Mouse (Mus musculus): ENCODE data around the gene Urgcp. TPM values are rescaled to one million over a fixed set of nuclear protein-coding genes. Genes with fewer than 3 reads are reported as not detected.

The Urgcp gene
- polyA plus RNA-seq, 1 experiment from 2014 or later = 23.3 TPM

DNA sequence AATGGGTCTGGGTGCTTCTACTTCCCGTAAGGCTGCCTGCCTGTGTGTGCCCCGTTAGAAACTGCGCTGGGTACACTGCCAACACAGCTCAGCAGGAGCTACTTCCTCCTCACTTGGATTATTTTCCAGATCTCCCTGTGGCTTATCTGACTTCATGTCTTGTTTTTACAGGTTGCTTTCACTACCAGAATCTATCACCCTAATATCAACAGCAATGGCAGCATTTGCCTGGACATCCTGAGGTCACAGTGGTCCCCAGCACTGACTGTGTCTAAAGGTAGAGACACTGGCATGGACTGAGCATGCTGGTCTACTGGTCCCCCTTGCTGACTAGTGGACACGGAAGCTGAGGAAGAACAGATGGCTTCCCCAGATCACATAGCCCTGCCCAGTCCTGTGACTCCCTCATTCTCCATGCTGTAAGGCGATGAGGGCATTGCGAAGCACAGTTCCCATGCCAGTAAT is 17.9 kb upstream of the Urgcp start:
- no peaks in the 10 kb centered on the region for H3K4me1 ChIP-seq
- no peak overlapping the region for H3K4me2 ChIP-seq
- H3K27ac ChIP-seq = no peak overlapping the region
- WGBS = 91% methylated on average over 6 of the region's 6 CpGs
- no peak overlapping the region for H3K4me3 ChIP-seq (replicated peaks)
- H3K27me3 ChIP-seq = no peaks in the 10 kb centered on the region
- H3K9ac ChIP-seq = no peak overlapping the region
- no peak for ATAC-seq (replicated peaks; ENCODE audit: low FRiP score)
- H3K9me3 ChIP-seq (replicated peaks) = no peaks in the 10 kb centered on the region
- H3K36me3 ChIP-seq = peaks cover 18% of the 10 kb centered on the region

DNA sequence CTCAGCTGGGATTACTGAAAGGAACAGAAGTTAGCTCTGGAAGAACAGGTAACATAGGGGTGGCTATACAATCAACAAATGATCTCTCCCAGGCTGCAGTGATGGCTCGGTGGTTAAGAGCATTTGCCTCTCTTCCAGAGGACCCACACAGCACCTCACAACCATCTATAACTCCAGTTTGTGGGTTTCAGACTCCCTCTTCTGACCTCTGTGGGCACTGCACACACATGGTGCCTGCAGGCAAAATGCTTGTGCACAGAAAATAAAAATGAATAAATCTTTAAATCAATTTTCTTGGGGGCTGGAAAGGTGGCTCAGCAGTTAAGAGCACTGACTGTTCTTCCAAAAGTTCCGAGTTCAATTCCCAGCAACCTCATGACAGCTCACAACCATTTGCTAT is 16.3 kb upstream of the Urgcp start:
- ATAC-seq (replicated peaks; ENCODE audit: low FRiP score) = no peak
- no peak overlapping the region for H3K4me2 ChIP-seq
- H3K4me1 ChIP-seq = no peaks in the 10 kb centered on the region
- H3K36me3 ChIP-seq = peaks cover 15% of the 10 kb centered on the region
- H3K9ac ChIP-seq = no peak overlapping the region
- H3K27me3 ChIP-seq = no peaks in the 10 kb centered on the region
- 74% methylated on average over 2 of the region's 2 CpGs for WGBS
- no peaks in the 10 kb centered on the region for H3K9me3 ChIP-seq (replicated peaks)
- no peak overlapping the region for H3K27ac ChIP-seq
- H3K4me3 ChIP-seq (replicated peaks) = no peak overlapping the region

- H3K4me3 ChIP-seq (replicated peaks) = no peak overlapping the region
- H3K36me3 ChIP-seq = peaks cover 21% of the 10 kb centered on the region
- H3K4me2 ChIP-seq = no peak overlapping the region
- no peak for ATAC-seq (replicated peaks; ENCODE audit: low FRiP score)
- H3K9ac ChIP-seq = no peak overlapping the region
- H3K4me1 ChIP-seq = peaks cover 5% of the 10 kb centered on the region
- WGBS = 87% methylated on average over 6 of the region's 6 CpGs
- no peaks in the 10 kb centered on the region for H3K9me3 ChIP-seq (replicated peaks)
- no peaks in the 10 kb centered on the region for H3K27me3 ChIP-seq
- H3K27ac ChIP-seq = no peak overlapping the region
Observed at GRCm38 (mm10) chr11:5766019-5766418, 3.8 kb upstream of the Urgcp start.

- H3K4me3 ChIP-seq (replicated peaks) = peak overlapping the region; percentile 85
- peaks cover 14% of the 10 kb centered on the region for H3K4me1 ChIP-seq
- H3K27ac ChIP-seq = peak overlapping the region; percentile 99
- peaks cover 7% of the 10 kb centered on the region; the same call in 1 of the 2 replicates for H3K36me3 ChIP-seq
- H3K27me3 ChIP-seq = no peaks in the 10 kb centered on the region
- peak; percentile 20; the same call in 1 of the 2 replicates for ATAC-seq (replicated peaks; ENCODE audit: low FRiP score)
- peak overlapping the region; percentile 73 for H3K4me2 ChIP-seq
- H3K9ac ChIP-seq = peak overlapping the region; percentile 90
- no peaks in the 10 kb centered on the region for H3K9me3 ChIP-seq (replicated peaks)
- 13% methylated on average over 6 of the region's 6 CpGs for WGBS
Observed at GRCm38 (mm10) chr11:5762633-5762982, 432 bp upstream of the Urgcp start.

DNA sequence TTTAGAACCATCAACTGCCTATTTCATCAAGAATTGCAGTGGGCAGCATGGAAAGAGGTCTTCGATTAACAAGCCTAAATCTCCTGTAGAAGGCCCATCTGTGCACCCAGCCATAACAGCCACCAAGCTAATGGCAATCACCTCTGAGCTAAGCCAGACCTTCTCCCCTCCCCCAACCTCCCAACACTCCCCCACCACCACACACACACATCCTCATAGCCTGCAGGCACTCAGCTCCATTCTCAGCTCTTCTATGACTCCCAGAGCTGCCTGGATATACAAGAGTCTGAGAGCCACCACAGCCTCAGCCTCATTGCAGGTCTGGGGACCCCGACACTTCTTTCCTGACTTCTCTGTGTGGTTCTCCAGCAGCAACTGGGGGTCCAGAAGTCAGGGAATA is 8.4 kb downstream of the Urgcp start:
- Histone ChIP-seq H3K27me3 (no peaks in the 10 kb centered on the region), H3K9me3 (replicated peaks) (peaks cover 5% of the 10 kb centered on the region), H3K36me3 (peaks cover 24% of the 10 kb centered on the region), H3K4me2 (no peak overlapping the region), H3K4me1 (no peaks in the 10 kb centered on the region), H3K4me3 (replicated peaks) (no peak overlapping the region), H3K27ac (no peak overlapping the region), H3K9ac (no peak overlapping the region)
- 64% methylated on average over 2 of the region's 2 CpGs for WGBS
- no peak for ATAC-seq (replicated peaks; ENCODE audit: low FRiP score)

DNA sequence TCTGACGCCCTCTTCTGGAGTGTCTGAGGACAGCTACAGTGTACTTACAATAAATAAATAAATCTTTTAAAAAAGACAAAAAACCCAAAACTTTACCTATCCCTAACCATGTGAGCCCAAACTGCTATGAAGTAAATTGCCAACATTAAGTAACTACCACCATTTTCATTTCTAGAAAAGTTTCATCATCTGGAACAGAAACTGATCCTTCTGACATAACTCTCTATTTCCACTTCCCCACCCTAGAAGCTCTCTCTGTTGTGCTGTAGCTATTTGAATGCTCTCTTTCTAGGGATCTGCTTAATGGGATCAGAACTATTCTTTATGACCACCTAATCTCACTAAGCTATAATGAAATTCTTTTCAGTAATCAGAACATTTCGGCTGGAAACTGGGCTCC is 17.2 kb downstream of the Urgcp start:
- 81% methylated on average over 2 of the region's 2 CpGs for WGBS
- Histone ChIP-seq H3K9me3 (replicated peaks) (no peaks in the 10 kb centered on the region), H3K9ac (no peak overlapping the region), H3K4me3 (replicated peaks) (no peak overlapping the region), H3K27me3 (no peaks in the 10 kb centered on the region), H3K36me3 (0 out of 2 replicates have a peak, but pooled peaks cover 4% of the 10 kb centered on the region), H3K4me1 (peaks cover 12% of the 10 kb centered on the region), H3K27ac (no peak overlapping the region), H3K4me2 (no peak overlapping the region)
- no peak for ATAC-seq (replicated peaks; ENCODE audit: low FRiP score)

DNA sequence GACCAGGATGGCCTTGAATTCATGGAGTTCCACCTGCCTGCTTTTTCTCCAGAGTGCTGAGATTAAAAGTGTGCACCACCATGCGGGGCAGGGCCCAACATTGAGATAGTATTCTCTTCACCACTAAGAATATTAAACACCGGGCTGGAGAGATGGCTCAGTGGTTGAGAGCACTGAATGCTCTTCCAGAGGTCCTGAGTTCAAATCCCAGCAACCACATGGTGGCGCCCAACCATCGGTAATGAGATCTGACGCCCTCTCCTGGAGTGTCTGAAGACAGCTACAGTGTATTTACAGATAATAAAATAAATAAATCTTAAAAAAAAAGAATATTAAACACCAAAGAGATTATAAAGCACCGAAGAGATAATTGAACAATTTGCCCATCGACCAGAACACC is 20.1 kb downstream of the Urgcp start:
- H3K9ac ChIP-seq = no peak overlapping the region
- H3K27ac ChIP-seq = no peak overlapping the region
- no peak overlapping the region for H3K4me3 ChIP-seq (replicated peaks)
- no peaks in the 10 kb centered on the region for H3K27me3 ChIP-seq
- no peaks in the 10 kb centered on the region for H3K36me3 ChIP-seq
- no peak overlapping the region for H3K4me2 ChIP-seq
- H3K9me3 ChIP-seq (replicated peaks) = no peaks in the 10 kb centered on the region
- no peak for ATAC-seq (replicated peaks; ENCODE audit: low FRiP score)
- H3K4me1 ChIP-seq = peaks cover 17% of the 10 kb centered on the region
- WGBS = 78% methylated on average over 7 of the region's 7 CpGs

DNA sequence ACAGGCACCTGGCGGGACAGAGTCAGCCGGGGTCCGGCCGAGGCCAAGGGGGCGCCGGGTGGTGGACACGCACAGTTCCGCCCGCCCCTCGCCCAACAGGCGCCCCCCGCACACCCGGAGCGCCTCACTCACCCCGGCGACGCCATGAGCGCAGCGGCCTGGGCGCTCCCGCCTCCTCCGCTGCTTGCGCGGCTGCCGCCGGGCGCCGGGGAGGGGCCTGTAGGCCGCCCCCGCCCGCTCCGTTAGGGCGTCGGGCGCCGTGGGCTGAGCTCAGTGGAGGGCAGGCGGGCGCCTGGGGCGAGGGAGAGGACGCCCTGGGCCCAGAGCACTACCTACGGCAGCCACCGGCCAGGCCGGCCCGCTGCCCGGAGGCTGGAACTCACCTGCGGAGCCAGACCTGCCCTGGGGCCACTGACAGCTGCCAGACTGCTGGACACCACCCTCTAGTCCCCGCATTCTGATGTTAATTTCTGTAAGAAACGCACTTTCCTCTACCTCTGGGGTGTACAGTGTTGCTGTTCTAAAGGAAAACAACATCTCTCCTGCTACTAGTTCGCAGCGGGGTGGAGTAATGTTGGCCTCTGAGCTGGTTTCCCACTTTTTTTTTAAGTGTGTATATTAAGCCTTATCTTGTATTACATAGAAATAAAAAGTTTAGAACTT is 21.1 kb downstream of the Urgcp start:
- no peaks in the 10 kb centered on the region for H3K27me3 ChIP-seq
- no peaks in the 10 kb centered on the region for H3K9me3 ChIP-seq (replicated peaks)
- H3K27ac ChIP-seq = peak overlapping the region; percentile 90
- peak overlapping the region; percentile 92 for H3K4me2 ChIP-seq
- WGBS = under 1% methylated on average over 49 of the region's 50 CpGs
- no peaks in the 10 kb centered on the region for H3K36me3 ChIP-seq
- ATAC-seq (replicated peaks; ENCODE audit: low FRiP score) = peak; percentile 95
- peak overlapping the region; percentile 81 for H3K4me3 ChIP-seq (replicated peaks)
- H3K4me1 ChIP-seq = peaks cover 17% of the 10 kb centered on the region
- H3K9ac ChIP-seq = peak overlapping the region; percentile 95

GRCm38 (mm10) chr11:5740599-5740964 is 21.6 kb downstream of the Urgcp start:
- H3K4me1 ChIP-seq = peaks cover 17% of the 10 kb centered on the region
- H3K9me3 ChIP-seq (replicated peaks) = no peaks in the 10 kb centered on the region
- under 1% methylated on average over 26 of the region's 26 CpGs for WGBS
- no peaks in the 10 kb centered on the region for H3K36me3 ChIP-seq
- H3K27me3 ChIP-seq = no peaks in the 10 kb centered on the region
- ATAC-seq (replicated peaks; ENCODE audit: low FRiP score) = peak; percentile 77
- peak overlapping the region; percentile 95 for H3K9ac ChIP-seq
- H3K4me2 ChIP-seq = peak overlapping the region; percentile 92
- H3K27ac ChIP-seq = peak overlapping the region; percentile 90
- H3K4me3 ChIP-seq (replicated peaks) = peak overlapping the region; percentile 81

DNA sequence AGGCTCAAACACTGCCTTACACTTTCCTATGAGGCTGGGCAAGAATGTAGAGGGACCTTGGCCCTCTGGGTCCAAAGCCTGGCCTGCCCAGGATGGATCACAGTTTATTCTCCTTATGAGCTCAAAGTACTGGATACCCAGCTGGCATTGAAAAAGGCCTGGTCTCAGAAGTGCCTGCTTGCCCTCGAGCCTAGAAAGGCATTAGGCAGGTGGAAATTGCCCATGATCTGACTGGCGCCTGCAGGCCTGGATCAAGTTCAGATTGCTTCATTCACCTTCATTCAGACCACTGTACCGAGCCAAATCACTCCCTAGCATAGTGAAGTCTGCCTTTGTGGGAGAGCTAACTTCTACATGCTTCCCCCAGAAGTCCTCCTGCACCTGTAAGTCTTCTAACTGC is 22.3 kb downstream of the Urgcp start:
- 61% methylated on average over 3 of the region's 3 CpGs for WGBS
- H3K4me2 ChIP-seq = peak overlapping the region; percentile 92
- H3K27ac ChIP-seq = peak overlapping the region; percentile 37
- no peaks in the 10 kb centered on the region for H3K36me3 ChIP-seq
- no peaks in the 10 kb centered on the region for H3K9me3 ChIP-seq (replicated peaks)
- H3K9ac ChIP-seq = no peak overlapping the region
- no peaks in the 10 kb centered on the region for H3K27me3 ChIP-seq
- peak overlapping the region; percentile 81 for H3K4me3 ChIP-seq (replicated peaks)
- ATAC-seq (replicated peaks; ENCODE audit: low FRiP score) = no peak
- H3K4me1 ChIP-seq = peaks cover 18% of the 10 kb centered on the region

DNA sequence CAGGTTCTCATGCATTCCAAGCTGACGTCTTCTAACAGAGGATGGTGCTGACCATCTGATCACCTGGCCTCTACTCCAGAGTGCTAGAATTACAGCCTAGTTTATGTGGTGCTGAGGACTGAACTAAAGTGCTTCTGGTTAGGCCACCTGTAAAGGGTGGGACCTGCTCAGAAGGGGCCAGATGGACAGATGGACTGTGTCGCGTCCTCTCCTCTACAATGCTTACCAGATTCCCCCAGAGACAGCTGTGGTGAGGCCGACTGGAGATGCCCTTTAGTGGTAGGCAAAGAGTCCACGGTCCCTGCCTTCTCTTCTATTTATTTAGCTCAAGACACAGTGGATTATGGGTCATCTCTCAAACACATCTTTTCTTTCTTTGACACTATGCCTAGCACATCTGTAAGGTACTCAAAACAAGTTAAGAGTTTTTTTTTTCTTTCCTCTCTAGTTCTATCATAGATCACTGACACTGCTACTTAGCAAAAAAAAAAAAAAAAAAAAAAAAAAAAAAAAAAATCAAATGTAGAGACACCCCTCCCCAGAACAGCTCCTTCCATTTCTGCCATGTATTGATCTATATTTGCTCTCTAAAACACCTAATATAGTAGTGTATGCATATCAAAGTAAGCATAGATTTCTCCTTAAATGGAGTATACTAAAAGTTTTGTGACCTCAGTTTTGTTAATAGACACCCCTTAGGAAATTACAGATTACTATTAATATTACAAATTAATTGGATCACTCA is 23.1 kb downstream of the Urgcp start:
- H3K9me3 ChIP-seq (replicated peaks) = no peaks in the 10 kb centered on the region
- no peaks in the 10 kb centered on the region for H3K36me3 ChIP-seq
- peaks cover 21% of the 10 kb centered on the region for H3K4me1 ChIP-seq
- H3K27me3 ChIP-seq = no peaks in the 10 kb centered on the region
- no peak overlapping the region for H3K9ac ChIP-seq
- no peak overlapping the region for H3K4me2 ChIP-seq
- ATAC-seq (replicated peaks; ENCODE audit: low FRiP score) = no peak
- 78% methylated on average over 5 of the region's 5 CpGs for WGBS
- no peak overlapping the region for H3K4me3 ChIP-seq (replicated peaks)
- H3K27ac ChIP-seq = no peak overlapping the region

DNA sequence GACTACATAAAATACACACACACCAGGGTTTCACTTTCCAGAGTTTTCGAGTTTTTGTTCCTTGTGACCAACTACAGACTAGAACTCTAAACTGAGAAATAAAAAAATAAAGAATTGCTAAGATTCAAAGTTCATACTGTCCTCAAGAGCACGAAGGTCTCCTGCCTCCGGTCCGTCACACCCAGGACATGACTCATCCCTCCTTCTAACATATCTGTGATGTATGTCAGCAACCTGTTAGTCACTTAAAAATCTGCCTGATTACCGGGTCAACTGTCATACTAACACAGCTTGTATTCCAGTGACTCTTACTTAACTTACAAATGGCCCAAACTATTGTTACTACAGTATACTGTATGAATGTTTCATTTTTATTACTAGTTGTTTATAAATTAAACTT is 25.0 kb downstream of the Urgcp start:
- Histone ChIP-seq H3K4me3 (replicated peaks) (no peak overlapping the region), H3K27me3 (no peaks in the 10 kb centered on the region), H3K36me3 (no peaks in the 10 kb centered on the region), H3K4me1 (peaks cover 21% of the 10 kb centered on the region), H3K4me2 (no peak overlapping the region), H3K9ac (no peak overlapping the region), H3K9me3 (replicated peaks) (no peaks in the 10 kb centered on the region), H3K27ac (no peak overlapping the region)
- WGBS = 83% methylated on average over 5 of the region's 5 CpGs
- no peak for ATAC-seq (replicated peaks; ENCODE audit: low FRiP score)

All from kidney, embryonic 15.5 days (tissue).